Mouse (Mus musculus) forebrain, postnatal 0 days (tissue): ENCODE measurements around the gene Hsd17b12. TPM values are rescaled to one million over a fixed set of nuclear protein-coding genes. Genes with fewer than 3 reads are reported as not detected.

Source experiments
- ATAC-seq: fragments of 200-750 bp; cut with Nextera tagmentation; 2 replicates; pipeline ENCODE4 v1.8.0; 2017; ENCODE audit warnings: mild to moderate bottlenecking, moderate library complexity
- DNase-seq: peaks from one replicate; pipeline ENCODE4 v3.0.0-alpha.2; 2015
- H3K27ac ChIP-seq: fragments of 300-500 bp; sonication (generic); 2 replicates; pipeline ENCODE4 v1.5.1; 2014; ENCODE audit warnings: low read depth, mild to moderate bottlenecking, antibody characterized with exemption, low read length, moderate library complexity, mixed read lengths
- H3K27me3 ChIP-seq: fragments of 300-500 bp; sonication (generic); 2 replicates; pipeline ENCODE4 v1.6.1; 2014; ENCODE audit warnings: mild to moderate bottlenecking, low read length, mixed read lengths; ENCODE audit not compliant: insufficient read depth
- H3K36me3 ChIP-seq: fragments of 300-500 bp; sonication (generic); 2 replicates; pipeline ENCODE4 v1.6.1; 2014; ENCODE audit warnings: mild to moderate bottlenecking, moderate library complexity; ENCODE audit not compliant: insufficient read depth
- H3K4me1 ChIP-seq: fragments of 300-500 bp; sonication (generic); 2 replicates; pipeline ENCODE4 v1.6.1; 2014; ENCODE audit warnings: antibody characterized with exemption; ENCODE audit not compliant: insufficient read depth
- H3K4me2 ChIP-seq: fragments of 300-500 bp; sonication (generic); 2 replicates; pipeline ENCODE4 v1.6.1; 2014; ENCODE audit warnings: low read depth, mild to moderate bottlenecking, moderate library complexity
- H3K4me3 ChIP-seq: fragments of 300-500 bp; sonication (generic); 2 replicates; pipeline ENCODE4 v1.5.1; 2014; ENCODE audit warnings: low read depth, low read length, mixed read lengths
- H3K9ac ChIP-seq: fragments of 300-500 bp; sonication (generic); 2 replicates; pipeline ENCODE4 v1.6.1; 2014; ENCODE audit warnings: mild to moderate bottlenecking
- H3K9me3 ChIP-seq: fragments of 300-500 bp; sonication (generic); 2 replicates; pipeline ENCODE4 v1.6.1; 2016; ENCODE audit warnings: low read length
- CTCF ChIP-seq: sonication (generic); IDR thresholded peaks from 2 replicates; pipeline ENCODE4 v1.5.1; 2016; ENCODE audit warnings: antibody characterized with exemption, control low read depth, low read depth
- WGBS: fragments of 180-500 bp; shearing (Covaris S2); extraction: QIAGEN DNeasy Blood & Tissue Kit; methylation state at CpG from one replicate; pipeline ENCODE4 v1.1.7; 2014; 5-methylcytosine and 5-hydroxymethylcytosine counted together
- polyA plus RNA-seq: library from polyadenylated mRNA; unstranded; fragments of >200 nt; fragmentation: Nextera tagmentation; extraction: Ambion mirVana; gene quantifications from 2 replicates; pipeline ENCODE4 v1.2.1, GENCODE M21; 2015
- total RNA-seq: library from RNA; depleted of rRNA; stranded (reverse); fragments of >200 nt; gene quantifications from 2 replicates; pipeline ENCODE4 v1.2.3, GENCODE M21; 2014

The Hsd17b12 gene
- total and polyA plus RNA-seq, 2 experiments from 2014 or later = 75.8 to 134 TPM

DNA sequence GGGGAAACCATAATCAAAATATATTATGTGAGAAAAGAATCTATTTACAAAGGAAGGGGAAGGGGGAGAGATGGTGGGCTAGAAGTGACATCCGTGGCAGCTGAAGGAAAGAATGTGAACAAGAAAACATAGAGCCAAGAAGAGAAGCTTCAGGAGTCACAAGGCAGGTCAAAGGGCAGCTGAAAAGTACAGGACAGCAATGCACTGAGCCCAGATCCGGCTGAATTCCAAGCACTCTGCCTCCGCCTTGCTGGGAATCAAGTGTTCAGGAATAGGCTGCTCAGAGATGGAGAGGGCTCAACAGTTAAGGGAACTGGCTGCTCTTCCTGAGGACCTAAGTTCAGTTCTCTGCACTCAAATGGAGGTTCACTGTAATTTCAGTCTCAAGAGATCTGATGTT is 16.5 kb downstream of the Hsd17b12 start:
- Histone ChIP-seq H3K4me1 (no peaks in the 10 kb centered on the region), H3K36me3 (no peaks in the 10 kb centered on the region), H3K4me3 (no peak overlapping the region), H3K4me2 (no peak overlapping the region), H3K9ac (no peak overlapping the region), H3K27ac (no peak overlapping the region), H3K9me3 (no peaks in the 10 kb centered on the region), H3K27me3 (no peaks in the 10 kb centered on the region)
- TF ChIP-seq CTCF = no peak
- 74% methylated on average over 3 of the region's 3 CpGs for WGBS
- ATAC-seq (no peak), DNase-seq (no peak)

DNA sequence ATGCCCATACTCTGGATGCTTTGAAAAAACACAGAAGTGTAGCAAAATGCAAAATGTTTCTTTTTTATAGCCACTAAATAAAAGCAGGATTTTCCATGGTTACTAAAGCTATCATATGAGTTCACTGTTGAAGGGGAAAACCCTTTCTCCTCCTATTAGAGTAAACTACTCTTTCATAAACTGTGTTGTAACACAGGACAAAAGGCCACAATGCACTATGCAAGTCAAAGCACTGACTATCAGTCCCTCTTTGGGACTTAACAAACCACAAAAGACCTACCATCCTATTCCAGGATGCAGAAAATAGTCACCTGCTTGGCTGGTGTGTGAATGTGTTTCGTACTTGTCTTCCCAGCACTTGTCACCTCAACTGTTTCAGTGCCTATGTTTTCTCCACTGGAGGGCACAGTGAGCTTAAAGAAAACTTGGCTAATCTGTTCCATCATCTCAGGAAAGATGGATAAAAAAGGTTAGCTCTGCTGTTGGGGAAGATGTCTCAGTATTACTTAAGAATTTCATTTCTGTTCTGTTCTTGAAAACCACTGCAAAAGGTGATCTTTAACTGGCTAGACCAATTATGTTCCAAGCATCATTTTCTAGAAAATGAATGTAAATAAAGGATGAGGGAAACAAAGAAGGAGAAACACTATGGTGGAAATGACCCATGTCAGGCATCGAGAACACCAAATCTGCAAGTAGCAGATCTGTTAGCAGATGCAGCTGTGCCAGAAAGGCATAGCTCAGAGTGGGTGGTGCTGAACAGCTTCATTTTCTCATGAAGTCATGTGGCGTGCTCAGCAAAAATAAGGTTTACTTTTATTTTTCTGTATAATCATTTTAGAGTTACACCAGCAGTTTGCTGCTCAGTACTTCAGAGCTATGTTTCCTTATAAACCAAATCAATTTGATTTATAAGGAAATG is 19.0 kb downstream of the Hsd17b12 start:
- H3K4me2 ChIP-seq = no peak overlapping the region
- H3K4me3 ChIP-seq = no peak overlapping the region
- WGBS = 71% methylated on average over 3 of the region's 3 CpGs
- H3K27me3 ChIP-seq = no peaks in the 10 kb centered on the region
- ATAC-seq (peak; percentile 60), DNase-seq (peak; percentile 59)
- no peaks in the 10 kb centered on the region for H3K36me3 ChIP-seq
- H3K27ac ChIP-seq = no peak overlapping the region
- no peaks in the 10 kb centered on the region for H3K9me3 ChIP-seq
- peak; percentile 78 for TF ChIP-seq CTCF
- H3K9ac ChIP-seq = no peak overlapping the region
- H3K4me1 ChIP-seq = no peaks in the 10 kb centered on the region

DNA sequence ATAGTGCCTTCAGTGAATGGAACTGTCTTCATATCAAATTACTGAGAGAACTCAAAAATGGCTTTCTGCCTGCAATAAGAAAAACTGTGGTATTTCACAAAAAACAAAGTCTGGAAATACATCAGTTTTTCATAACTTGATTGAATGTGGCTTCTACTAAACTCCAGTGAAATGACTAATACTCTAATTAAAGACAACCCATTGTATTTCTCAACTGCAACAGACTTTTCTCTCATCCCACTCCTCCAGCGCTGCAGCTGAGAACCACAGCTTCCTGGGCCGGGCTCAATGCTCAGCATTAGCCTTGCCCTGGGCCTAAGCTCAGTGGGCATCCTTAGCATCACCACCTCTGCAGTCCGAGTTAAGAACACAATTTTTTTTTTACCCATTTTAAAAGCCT is 20.9 kb downstream of the Hsd17b12 start:
- Histone ChIP-seq H3K4me3 (no peak overlapping the region), H3K4me2 (no peak overlapping the region), H3K4me1 (no peaks in the 10 kb centered on the region), H3K36me3 (no peaks in the 10 kb centered on the region), H3K27me3 (no peaks in the 10 kb centered on the region), H3K27ac (no peak overlapping the region), H3K9ac (no peak overlapping the region), H3K9me3 (no peaks in the 10 kb centered on the region)
- TF ChIP-seq CTCF = no peak
- WGBS = 93% methylated on average over 3 of the region's 3 CpGs
- DNase-seq = no peak
- ATAC-seq = no peak

DNA sequence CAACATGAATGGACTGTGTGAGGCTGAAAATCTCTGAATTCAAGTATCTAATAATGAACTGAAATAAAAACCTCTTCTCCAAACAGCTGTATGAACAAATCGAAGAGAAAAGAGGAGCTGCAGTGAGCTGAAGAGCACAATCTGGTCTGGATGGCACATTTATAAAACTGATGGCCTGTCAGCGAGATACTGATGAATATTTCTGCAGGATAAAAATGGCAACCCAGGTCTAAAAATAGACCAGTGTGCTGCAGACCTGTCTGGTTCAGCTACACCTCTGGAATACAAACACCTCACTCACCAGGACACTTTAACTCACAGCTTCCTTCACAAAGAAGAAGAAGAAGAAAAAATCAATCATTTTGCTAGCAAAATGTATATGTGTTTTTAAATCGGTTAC is 29.3 kb downstream of the Hsd17b12 start:
- peaks cover 2% of the 10 kb centered on the region for H3K4me1 ChIP-seq
- TF ChIP-seq CTCF = no peak
- H3K27me3 ChIP-seq = no peaks in the 10 kb centered on the region
- no peaks in the 10 kb centered on the region for H3K36me3 ChIP-seq
- ATAC-seq (no peak), DNase-seq (peak; percentile 7)
- H3K4me2 ChIP-seq = no peak overlapping the region
- no peak overlapping the region for H3K4me3 ChIP-seq
- WGBS = 77% methylated on average over 3 of the region's 3 CpGs
- no peaks in the 10 kb centered on the region for H3K9me3 ChIP-seq
- peak overlapping the region; percentile 52 for H3K27ac ChIP-seq
- H3K9ac ChIP-seq = no peak overlapping the region

DNA sequence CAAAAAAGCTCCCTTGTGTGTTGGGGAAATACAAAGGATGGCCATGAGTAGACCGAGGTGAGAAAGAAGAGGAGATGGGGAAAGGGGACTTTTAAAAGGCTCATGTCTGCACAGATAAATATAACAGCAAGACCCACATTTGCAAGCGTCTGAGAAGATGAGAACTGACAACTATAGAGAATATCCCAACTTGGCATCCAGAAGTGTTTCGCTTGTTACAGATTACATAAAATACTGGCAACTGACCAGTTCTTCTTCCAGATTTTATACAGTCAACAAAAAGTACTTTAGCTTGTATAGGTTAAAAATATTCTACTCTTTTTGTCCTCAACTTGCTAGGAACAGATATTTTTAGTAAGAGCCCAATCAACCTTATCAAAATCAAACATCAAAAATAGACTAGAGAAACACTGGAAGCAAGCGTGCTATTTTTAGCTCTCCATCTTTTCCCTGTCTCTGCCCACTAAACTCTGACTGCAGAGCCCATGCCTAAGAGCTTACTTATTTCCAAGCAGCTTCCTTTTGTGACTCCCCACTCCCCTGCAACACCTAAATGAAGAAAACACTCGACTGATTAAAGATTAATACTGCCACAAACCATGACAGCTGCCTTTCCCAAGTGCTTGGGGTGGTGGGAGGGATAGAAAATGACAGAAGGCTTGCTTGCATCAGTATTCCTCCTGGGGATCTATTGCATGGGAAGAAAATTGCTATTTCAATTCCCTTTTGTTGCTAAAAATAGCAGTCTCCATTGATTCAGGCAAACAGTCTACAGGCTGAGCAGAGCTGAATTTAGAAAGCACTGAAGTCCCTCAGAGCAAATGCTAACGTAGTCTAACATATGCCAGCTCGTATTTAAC is 35.4 kb downstream of the Hsd17b12 start:
- Histone ChIP-seq H3K27me3 (no peaks in the 10 kb centered on the region), H3K27ac (peak overlapping the region; percentile 72), H3K4me1 (peaks cover 18% of the 10 kb centered on the region), H3K36me3 (no peaks in the 10 kb centered on the region), H3K9ac (peak overlapping the region; percentile 26; the same call in 1 of the 2 replicates), H3K4me2 (peak overlapping the region; percentile 36), H3K4me3 (no peak overlapping the region), H3K9me3 (no peaks in the 10 kb centered on the region)
- peak; percentile 76 for DNase-seq
- WGBS = 14% methylated on average over 7 of the region's 7 CpGs
- ATAC-seq = peak; percentile 93
- TF ChIP-seq CTCF = no peak

DNA sequence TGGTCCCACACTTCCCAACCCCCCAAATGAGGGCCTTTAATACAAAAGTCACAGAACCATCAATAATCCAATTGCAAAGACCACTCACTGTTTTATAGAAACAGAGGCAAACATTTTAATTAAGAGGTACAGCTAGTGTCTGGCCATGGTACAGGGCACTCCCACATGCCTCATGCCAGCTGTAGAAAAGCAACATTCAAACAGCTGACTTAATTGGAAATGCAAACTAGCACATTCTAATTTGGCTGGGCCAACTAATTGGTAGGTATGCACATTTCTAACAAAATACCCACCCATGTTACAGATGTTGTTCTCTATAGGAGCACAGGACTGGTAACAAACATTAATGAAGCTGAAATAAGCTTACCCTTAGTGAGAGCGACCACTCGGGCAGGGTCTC is 54.0 kb downstream of the Hsd17b12 start:
- no peaks in the 10 kb centered on the region for H3K36me3 ChIP-seq
- WGBS = 32% methylated on average over 2 of the region's 2 CpGs
- no peak overlapping the region for H3K27ac ChIP-seq
- DNase-seq = no peak
- no peak for TF ChIP-seq CTCF
- ATAC-seq = no peak
- no peaks in the 10 kb centered on the region for H3K4me1 ChIP-seq
- H3K9me3 ChIP-seq = no peaks in the 10 kb centered on the region
- H3K4me3 ChIP-seq = no peak overlapping the region
- no peak overlapping the region for H3K4me2 ChIP-seq
- H3K9ac ChIP-seq = no peak overlapping the region
- no peaks in the 10 kb centered on the region for H3K27me3 ChIP-seq

DNA sequence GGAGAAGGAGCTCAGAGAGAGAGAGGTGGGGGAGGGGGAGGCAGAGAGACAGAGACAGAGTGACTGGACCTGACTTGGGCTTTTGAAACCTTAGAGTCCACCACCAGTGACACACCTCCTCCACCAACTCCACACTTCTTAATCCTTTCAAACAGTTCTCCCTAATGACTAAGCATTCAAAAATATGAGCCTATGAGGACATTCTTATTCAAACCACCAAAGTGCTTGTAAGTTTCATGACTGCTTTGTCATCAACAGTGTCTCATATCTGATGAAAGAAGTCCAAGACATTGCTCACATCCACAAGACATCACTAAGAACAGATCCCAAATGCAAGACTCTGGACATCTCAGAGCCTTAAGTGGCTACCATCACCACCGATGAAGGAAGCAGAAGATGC is 67.9 kb downstream of the Hsd17b12 start:
- H3K9me3 ChIP-seq = no peaks in the 10 kb centered on the region
- no peaks in the 10 kb centered on the region for H3K4me1 ChIP-seq
- no peak overlapping the region for H3K4me2 ChIP-seq
- no peaks in the 10 kb centered on the region for H3K36me3 ChIP-seq
- no peak overlapping the region for H3K9ac ChIP-seq
- TF ChIP-seq CTCF = no peak
- no peak for ATAC-seq
- 97% methylated on average over 1 of the region's 1 CpGs for WGBS
- DNase-seq = no peak
- H3K27me3 ChIP-seq = no peaks in the 10 kb centered on the region
- no peak overlapping the region for H3K27ac ChIP-seq
- no peak overlapping the region for H3K4me3 ChIP-seq
